Mouse (Mus musculus) kidney, adult 2 months (tissue): Measurements from ENCODE around the gene Scmh1. TPM values are rescaled to one million over a fixed set of nuclear protein-coding genes. Genes with fewer than 3 reads are reported as not detected.

Source experiments
- DNase-seq: peaks from one replicate; pipeline ENCODE4 v3.0.0; 2021
- H3K27ac ChIP-seq: fragments of 200-500 bp; 2 replicates; pipeline ENCODE4 v1.5.1; 2012; ENCODE audit warnings: low read depth, low read length, control low read depth, inconsistent platforms; ENCODE audit not compliant: insufficient read depth
- H3K27me3 ChIP-seq: fragments of 200-500 bp; replicated peaks from 2 replicates; pipeline ENCODE4 v1.6.1; 2012; ENCODE audit warnings: mild to moderate bottlenecking, moderate library complexity, low read length, inconsistent platforms; ENCODE audit not compliant: control insufficient read depth, insufficient read depth
- H3K36me3 ChIP-seq: fragments of 200-500 bp; 2 replicates; pipeline ENCODE4 v1.6.1; 2012; ENCODE audit warnings: mild to moderate bottlenecking, moderate library complexity, low read length, inconsistent platforms; ENCODE audit not compliant: control insufficient read depth, insufficient read depth
- H3K4me1 ChIP-seq: fragments of 200-500 bp; 2 replicates; pipeline ENCODE4 v1.6.1; 2011; ENCODE audit warnings: low read length; ENCODE audit not compliant: control insufficient read depth, insufficient read depth
- H3K4me3 ChIP-seq: fragments of 200-500 bp; 2 replicates; pipeline ENCODE4 v1.5.1; 2011; ENCODE audit warnings: mild to moderate bottlenecking, low read depth, low read length, control low read depth; ENCODE audit not compliant: insufficient read depth
- CTCF ChIP-seq: fragments of 200-500 bp; conservative IDR thresholded peaks from 2 replicates; pipeline ENCODE4 v1.5.1; 2011; ENCODE audit warnings: low read depth, mild to moderate bottlenecking, control low read depth, low read length, moderate library complexity, mixed read lengths; ENCODE audit not compliant: insufficient read depth, insufficient read length
- POLR2A ChIP-seq: fragments of 200-500 bp; IDR thresholded peaks from one replicate; pipeline ENCODE4 v1.6.1; 2011; ENCODE audit warnings: low read depth, low read length, control low read depth
- WGBS: fragments of 180-500 bp; shearing (Covaris S2); methylation state at CpG from one replicate; pipeline ENCODE4 v1.1.7; 2018; 5-methylcytosine and 5-hydroxymethylcytosine counted together
- polyA plus RNA-seq: library from polyadenylated mRNA; depleted of rRNA; stranded (reverse); fragments of >200 nt; gene quantifications from 2 replicates; pipeline ENCODE4 v1.2.3, GENCODE M21; 2012

The Scmh1 gene
- polyA plus RNA-seq, 1 experiment: 28.1 TPM

- no peaks in the 10 kb centered on the region for H3K27me3 ChIP-seq
- H3K4me1 ChIP-seq: no peaks in the 10 kb centered on the region
- TF ChIP-seq CTCF (no peak), POLR2A (no peak)
- 78% methylated on average over 4 of the region's 4 CpGs for WGBS
- no peak for DNase-seq
- no peaks in the 10 kb centered on the region for H3K36me3 ChIP-seq
- H3K27ac ChIP-seq: no peak overlapping the region
- no peak overlapping the region for H3K4me3 ChIP-seq
Measured at GRCm38 (mm10) chr4:120461741-120462140, 56.7 kb downstream of the Scmh1 start.

DNA sequence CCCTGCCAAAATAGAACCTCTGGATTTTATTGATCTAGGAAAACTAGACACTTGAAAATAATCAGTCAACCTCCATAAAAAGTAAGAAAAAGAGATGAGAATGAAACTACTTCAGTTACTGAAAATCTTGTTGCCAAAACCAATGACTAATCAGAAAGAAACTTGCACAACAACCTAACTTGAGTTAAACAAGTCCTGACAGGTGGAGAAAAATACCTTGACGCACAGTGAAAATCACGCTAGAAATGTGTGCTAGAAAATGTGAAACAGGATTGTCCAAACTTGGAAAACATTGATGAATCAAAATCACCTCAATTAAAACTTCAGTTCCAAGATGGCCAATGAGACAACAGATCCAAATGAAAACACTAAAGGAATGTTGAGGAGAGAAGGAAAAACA, 67.9 kb downstream of the Scmh1 start:
- 91% methylated on average over 2 of the region's 2 CpGs for WGBS
- H3K4me1 ChIP-seq: no peaks in the 10 kb centered on the region
- TF ChIP-seq POLR2A (no peak), CTCF (no peak)

DNA sequence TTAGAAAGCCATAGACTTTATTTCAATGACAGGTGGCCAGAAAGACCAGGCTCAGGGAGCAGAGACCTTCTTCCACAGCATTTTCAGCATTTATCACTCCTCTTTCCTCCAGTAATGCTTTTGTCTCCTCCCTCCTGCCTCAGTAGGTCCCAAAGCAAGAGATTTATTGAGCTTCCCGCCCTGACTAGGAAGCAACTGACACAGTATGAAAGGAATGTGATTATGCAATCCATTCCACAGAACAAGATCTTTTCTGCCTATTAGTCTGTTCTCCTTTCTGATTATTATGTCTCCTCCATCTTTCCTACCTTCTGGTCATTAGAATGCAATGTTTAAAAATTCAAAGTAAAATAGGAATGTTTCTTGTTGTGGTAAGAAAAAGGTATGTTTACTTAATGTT, 82.6 kb downstream of the Scmh1 start:
- H3K27ac ChIP-seq: no peak overlapping the region
- TF ChIP-seq POLR2A: no peak
- no peak for TF ChIP-seq CTCF
- H3K36me3 ChIP-seq: no peaks in the 10 kb centered on the region; the same call in 1 of the 2 replicates
- H3K4me1 ChIP-seq: no peaks in the 10 kb centered on the region
- H3K27me3 ChIP-seq: no peaks in the 10 kb centered on the region
- 30% methylated on average over 1 of the region's 1 CpGs for WGBS
- peak; percentile 19 for DNase-seq
- no peak overlapping the region for H3K4me3 ChIP-seq

More for the DNA sequence above, 67.9 kb downstream of the Scmh1 start:
- H3K27me3 ChIP-seq: no peaks in the 10 kb centered on the region
- H3K27ac ChIP-seq: no peak overlapping the region
- H3K36me3 ChIP-seq: peaks cover 2% of the 10 kb centered on the region; the same call in 1 of the 2 replicates
- H3K4me3 ChIP-seq: no peak overlapping the region
- no peak for DNase-seq

DNA sequence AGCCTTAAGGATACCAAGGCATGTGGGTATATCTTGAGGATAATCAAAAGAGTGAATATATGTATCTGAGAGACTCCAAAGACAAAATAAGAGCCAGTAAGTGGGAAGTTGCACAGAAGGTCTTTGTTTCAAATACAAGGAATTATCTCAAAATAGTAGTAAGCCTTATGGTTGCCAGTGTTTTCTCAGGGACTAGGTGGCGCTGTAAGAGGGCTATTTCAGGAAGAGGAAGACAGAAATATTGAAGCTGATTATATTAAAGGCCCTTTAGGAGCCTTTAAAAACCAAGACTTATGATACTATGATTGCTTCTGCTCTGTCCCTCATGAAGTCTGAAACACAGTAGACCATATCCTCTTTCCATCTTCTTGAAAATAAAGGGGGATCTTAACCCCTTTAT, 101.9 kb downstream of the Scmh1 start:
- DNase-seq: no peak
- H3K4me1 ChIP-seq: no peaks in the 10 kb centered on the region
- no peaks in the 10 kb centered on the region for H3K27me3 ChIP-seq
- no peak overlapping the region for H3K27ac ChIP-seq
- H3K4me3 ChIP-seq: no peak overlapping the region
- TF ChIP-seq POLR2A: no peak
- TF ChIP-seq CTCF: no peak
- no peaks in the 10 kb centered on the region; the same call in 1 of the 2 replicates for H3K36me3 ChIP-seq
- 98% methylated on average over 1 of the region's 1 CpGs for WGBS

DNA sequence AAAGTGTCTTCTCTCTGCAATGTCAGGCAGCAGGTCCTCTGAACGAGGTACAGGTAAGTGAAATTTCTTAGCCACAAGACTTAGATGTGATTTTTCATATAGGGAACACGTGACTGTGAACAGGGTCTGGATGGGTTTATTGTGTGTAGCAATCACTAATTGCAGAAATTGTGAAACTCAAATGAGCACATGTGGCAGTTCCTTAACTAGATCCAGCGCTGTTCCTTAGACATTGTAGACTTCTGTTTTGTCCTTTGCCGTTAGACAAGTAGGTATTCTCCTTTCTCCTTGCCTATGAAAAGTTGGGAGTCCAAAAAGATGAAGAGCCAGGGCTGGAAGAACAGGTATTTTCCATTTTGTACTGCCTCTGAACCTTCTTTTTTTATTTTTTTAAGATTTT, 106.1 kb downstream of the Scmh1 start:
- H3K27me3 ChIP-seq: no peaks in the 10 kb centered on the region
- DNase-seq: no peak
- WGBS: 97% methylated on average over 4 of the region's 4 CpGs
- H3K4me1 ChIP-seq: no peaks in the 10 kb centered on the region
- no peak for TF ChIP-seq POLR2A
- no peak for TF ChIP-seq CTCF
- H3K4me3 ChIP-seq: no peak overlapping the region
- peaks cover 2% of the 10 kb centered on the region for H3K36me3 ChIP-seq
- H3K27ac ChIP-seq: no peak overlapping the region

- H3K27ac ChIP-seq: no peak overlapping the region
- H3K36me3 ChIP-seq: peaks cover 2% of the 10 kb centered on the region
- no peak for DNase-seq
- no peaks in the 10 kb centered on the region for H3K4me1 ChIP-seq
- no peaks in the 10 kb centered on the region for H3K27me3 ChIP-seq
- no peak overlapping the region for H3K4me3 ChIP-seq
- 100% methylated on average over 2 of the region's 2 CpGs for WGBS
- TF ChIP-seq CTCF (no peak), POLR2A (no peak)
Measured at GRCm38 (mm10) chr4:120514366-120514765, 109.3 kb downstream of the Scmh1 start.

- WGBS: 79% methylated on average over 7 of the region's 7 CpGs
- no peaks in the 10 kb centered on the region for H3K4me1 ChIP-seq
- peaks cover 2% of the 10 kb centered on the region for H3K36me3 ChIP-seq
- TF ChIP-seq CTCF (no peak), POLR2A (no peak)
- no peak overlapping the region for H3K4me3 ChIP-seq
- H3K27ac ChIP-seq: peak overlapping the region; percentile 34; the same call in 1 of the 2 replicates
- peak; percentile 46 for DNase-seq
- no peaks in the 10 kb centered on the region for H3K27me3 ChIP-seq
Measured at GRCm38 (mm10) chr4:120516491-120516890, 111.4 kb downstream of the Scmh1 start.

- TF ChIP-seq POLR2A (no peak), CTCF (no peak)
- no peak for DNase-seq
- Histone ChIP-seq H3K4me3 (no peak overlapping the region), H3K36me3 (peaks cover 2% of the 10 kb centered on the region), H3K27me3 (no peaks in the 10 kb centered on the region), H3K4me1 (no peaks in the 10 kb centered on the region), H3K27ac (peak overlapping the region; percentile 34; the same call in 1 of the 2 replicates)
- WGBS: 76% methylated on average over 7 of the region's 7 CpGs
Measured at GRCm38 (mm10) chr4:120516907-120517306, 111.8 kb downstream of the Scmh1 start.
